Mouse (Mus musculus) urinary bladder, postnatal 10 days (tissue): Measurements from ENCODE around the gene Rbp1.

Experiments
- DNase-seq: peaks from one replicate; pipeline ENCODE4 v3.0.0; 2022; ENCODE audit warnings: low spot score

The Rbp1 gene

GRCm38 (mm10) chr9:98492821-98493220 is 70.1 kb downstream of the Rbp1 start:
- DNase-seq, result no peak
